Mouse (Mus musculus): ENCODE measurements around the gene Pxylp1.

Pxylp1 gene

DNA sequence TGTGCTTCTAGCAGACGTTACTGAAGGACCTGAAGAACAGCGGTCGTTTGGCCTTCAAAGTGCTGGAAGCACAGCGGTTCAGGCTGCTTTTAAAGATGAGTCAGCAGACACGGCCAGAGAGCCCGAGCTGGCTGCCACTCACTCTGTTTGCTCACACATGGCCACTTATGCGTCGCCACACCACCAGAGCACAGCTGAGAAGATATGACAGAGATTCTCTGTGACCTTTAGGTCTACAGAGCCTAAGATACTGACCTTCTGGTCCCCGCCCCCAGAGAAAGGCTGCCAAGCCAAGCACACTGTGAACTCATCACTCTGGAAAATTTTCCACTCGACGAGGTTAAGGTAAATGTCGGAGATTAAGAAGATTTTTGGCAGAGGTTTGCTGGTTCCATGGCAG is 68.4 kb downstream of the Pxylp1 start:
- DNase-seq (ENCODE audit: low spot score in 2 of 2): peak in 1 of 2 experiments; percentile 45

DNA sequence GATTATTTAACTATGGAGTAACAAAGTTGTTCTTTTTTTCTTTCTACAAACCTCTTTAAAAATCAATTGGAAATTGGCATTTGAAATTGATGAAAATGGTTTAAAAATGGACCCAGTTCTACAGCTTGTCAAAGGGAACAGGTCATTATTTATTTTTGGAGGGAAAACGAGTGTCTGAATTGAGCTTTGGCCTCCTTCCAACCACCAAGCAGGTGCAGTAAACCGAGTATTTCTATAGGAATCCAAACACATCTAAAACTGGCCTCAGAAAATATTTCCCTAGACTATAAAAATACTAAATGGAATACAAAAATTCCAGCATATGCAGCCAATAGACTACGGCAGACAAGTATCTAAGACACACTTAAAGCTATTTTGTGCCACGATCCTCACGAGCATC is 68.9 kb downstream of the Pxylp1 start:
- DNase-seq (ENCODE audit: low spot score in 2 of 2): no peak

DNA sequence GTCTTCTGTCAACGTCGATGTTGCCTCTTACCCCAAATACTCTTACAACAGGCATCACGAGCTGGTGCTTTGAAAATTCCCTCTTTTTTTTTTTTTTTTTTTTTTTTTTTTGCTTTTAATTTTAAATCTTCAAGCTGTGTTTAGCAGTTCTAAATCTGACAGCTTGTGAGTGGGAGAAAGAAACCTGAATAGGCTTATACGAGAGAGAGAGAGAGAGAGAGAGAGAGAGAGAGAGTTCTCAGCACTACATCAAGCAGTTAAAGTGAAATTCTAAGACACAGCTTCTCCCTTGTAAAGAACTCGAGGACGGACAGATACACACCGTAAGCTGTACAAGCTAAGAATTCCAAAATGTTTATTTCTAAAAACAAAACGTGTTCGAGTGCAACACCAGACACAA is 69.5 kb downstream of the Pxylp1 start:
- no peak for DNase-seq (ENCODE audit: low spot score in 2 of 2)

DNA sequence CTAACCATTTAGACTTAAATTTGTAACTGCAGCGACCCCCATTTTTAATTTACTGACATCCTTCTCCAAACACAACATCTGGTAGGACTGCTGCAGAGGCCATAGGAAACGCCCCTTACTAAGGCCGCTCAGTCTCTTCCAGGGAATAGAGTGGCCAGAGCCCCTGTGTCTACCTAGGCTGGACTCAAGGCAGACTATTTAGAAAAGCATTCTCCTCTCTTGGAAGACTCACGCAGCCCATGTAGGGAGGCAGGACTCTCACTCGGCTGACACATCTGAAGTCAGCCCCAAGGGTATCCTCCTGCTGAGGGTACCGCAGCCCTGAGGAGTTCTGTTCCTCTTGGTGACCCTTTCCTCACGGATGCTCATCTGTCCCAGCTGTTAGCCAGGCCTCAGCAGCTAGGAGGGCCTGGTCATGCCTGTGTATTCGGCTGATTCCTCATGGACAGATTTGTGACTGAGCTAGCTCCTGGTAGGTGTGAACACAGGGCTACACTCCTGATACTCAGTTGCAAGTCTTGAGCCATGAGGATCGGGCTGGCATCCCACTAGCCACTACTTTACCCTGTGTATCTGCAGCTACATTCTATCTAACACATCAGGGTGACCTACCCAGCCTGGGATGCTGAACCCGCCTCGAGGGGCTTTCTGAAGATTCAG is 73.5 kb downstream of the Pxylp1 start:
- no peak for DNase-seq (ENCODE audit: low spot score in 2 of 2)

DNA sequence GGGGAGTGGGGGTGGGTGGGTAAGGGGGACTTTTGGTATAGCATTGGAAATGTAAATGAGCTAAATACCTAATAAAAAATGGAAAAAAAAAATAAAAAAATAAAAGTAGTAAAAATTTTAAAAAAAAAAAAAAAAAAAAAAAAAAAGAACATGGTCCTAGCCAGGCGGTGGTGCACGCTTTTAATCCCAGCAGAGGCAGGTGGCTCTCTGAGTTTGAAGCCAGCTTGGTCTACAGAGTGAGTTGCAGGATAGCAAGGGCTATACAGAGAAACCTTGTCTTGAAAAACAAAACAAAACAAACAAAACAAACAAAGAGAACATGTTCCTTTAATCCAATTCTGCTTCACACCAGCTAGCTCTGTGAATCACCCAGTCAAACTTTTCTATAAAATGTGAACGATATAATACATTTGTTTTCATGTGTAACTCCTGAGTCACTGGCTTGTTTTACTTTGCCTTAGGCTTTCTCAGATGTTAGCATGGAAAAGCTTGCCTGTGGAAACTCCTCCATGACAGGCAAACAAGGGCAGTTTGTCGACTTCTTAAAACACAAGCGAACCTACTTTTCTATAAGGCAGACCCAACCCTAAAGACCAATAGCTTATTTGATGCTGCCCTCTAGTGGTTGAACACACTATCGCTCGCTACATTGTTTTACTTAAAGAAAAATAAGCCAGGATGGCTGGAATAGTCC is 74.2 kb downstream of the Pxylp1 start:
- DNase-seq (ENCODE audit: low spot score in 2 of 2): peak in 1 of 2 experiments; percentile 68

DNA sequence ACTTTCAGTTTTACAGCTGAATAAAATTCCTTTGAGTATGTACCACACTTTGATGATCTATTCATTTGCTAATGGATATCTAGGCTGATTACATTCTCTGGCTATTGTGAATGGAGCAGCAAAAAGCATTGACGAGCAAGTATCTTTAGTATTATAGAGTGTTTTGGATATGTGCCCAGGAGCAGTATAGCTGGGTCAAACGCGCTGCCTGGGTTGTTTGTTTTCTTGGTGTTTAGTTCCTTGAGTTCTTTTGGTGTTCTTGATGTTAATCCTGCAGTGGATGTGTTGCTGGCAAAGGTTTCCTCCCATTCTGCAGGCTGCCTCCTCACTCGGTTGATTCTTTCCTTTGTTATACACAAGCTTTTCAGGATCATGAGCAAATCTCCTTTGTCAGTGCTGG is 80.5 kb downstream of the Pxylp1 start:
- no peak for DNase-seq (ENCODE audit: low spot score in 2 of 2)

DNA sequence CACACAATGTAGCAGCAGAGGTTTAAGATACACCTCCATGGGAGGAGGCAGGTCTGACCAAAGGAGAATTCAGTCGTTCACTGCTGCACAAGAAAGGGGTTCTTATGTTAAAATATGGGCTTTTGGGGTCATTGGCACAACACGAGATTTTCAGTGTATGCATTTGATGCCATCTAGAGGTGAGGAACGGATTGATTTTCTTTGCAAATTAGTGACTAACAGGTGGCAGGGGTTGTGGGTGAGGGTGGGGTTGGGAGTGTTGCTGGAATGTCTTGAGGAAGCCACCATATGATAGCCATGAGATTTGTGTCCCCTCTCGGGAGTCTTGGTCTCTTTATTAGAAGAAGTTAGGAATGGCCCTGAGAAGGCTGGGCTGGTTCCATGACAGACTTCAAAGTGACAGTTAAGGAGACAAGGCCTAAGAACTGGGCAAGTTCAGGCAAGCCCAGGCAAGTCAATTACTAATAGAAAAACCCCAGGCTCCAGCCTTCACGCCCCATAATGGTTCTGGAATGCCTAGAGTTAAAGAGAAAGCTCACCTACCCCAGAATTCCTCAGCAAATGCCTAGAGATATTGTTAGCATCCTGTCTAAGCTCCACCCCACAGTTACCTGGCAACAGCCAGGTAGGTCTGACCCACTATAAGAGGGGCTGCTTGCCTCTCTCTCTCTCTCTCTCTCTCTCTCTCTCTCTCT is 92.2 kb downstream of the Pxylp1 start:
- DNase-seq (ENCODE audit: low spot score in 2 of 2): no peak

DNA sequence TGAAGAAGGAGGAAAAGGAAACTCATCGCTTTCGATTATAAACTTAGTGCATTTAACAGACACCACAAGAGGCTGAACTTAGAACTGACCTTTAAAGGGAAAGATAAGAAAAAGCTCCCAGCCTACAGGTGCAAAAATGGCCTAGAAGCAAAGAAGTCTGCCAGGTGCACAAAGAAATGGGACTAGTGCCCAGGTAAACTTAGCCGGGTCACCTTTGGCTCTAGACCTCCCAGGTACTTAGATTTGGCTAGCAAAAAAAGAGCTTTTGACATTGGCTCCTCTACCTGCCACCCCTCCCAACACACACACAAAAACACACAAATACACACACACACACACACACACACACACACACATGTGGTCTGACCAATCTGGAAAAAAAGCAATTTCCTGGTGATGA is 95.2 kb downstream of the Pxylp1 start:
- DNase-seq (ENCODE audit: low spot score in 2 of 2): no peak

DNA sequence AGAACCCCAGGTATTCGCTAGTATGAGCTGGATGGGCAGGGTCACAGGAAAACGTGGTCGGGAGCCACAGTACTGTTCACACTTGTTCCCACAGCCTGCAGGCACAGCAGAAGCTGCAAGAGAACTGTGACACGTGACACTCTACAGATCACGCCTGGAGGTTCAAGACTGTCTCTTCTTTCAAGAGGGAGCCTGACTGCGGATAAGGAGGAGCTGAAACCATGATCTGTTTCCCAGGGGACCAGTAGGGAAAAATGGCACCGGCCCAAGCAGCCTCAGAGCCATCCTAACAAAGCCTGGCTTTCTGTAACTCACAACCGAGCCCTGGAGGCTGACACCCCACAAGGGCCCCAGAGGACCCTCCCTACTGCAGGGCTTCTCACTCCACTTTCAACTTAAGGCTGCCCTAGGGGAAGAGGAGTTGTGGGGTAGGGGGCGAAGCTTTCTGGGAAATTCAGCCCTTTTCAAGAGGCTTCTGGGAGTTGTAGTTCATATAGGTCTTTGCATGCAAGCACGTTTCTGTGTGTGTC is 97.0 kb downstream of the Pxylp1 start:
- peak; percentile 62 to 67 for DNase-seq (ENCODE audit: low spot score in 2 of 2)

DNA sequence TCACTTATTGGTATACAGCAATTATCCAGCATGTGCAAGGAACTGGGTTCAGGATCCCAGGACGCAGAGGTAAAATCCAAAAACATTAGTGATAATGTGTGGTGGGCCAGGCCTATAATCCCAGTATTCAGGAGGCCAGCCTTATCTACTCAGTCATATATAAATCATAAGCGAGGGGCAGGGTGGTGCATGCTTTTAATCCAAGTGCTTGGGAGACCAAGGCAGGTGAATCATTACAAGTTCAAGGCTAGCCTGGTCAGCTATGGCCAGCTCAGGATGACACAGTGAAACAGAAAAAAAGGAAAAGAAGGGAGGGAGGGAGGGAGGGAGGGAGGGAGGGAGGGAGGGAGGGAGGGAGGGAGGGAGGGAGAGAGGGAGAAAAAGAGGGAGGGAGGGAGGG is 97.9 kb downstream of the Pxylp1 start:
- DNase-seq (ENCODE audit: low spot score in 2 of 2): no peak

DNA sequence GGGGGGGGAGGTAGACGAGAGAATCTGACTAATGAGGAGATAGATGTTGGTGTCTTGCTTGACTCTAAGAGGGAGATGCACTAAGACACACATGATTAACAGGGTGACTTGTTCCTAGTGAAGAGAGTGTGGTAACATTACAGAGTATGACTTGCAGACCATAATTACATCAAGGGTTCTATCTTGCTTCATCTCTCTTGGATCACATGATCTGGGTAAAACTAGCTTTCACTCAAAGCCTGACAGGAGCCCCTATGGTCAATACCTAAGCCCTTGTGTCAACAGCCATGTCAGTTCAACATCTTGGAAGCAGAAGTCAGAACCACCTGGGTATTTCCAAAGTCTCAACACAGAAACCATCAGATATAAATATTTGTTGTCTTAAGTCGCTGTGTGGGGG is 99.9 kb downstream of the Pxylp1 start:
- DNase-seq (ENCODE audit: low spot score in 2 of 2): no peak

DNA sequence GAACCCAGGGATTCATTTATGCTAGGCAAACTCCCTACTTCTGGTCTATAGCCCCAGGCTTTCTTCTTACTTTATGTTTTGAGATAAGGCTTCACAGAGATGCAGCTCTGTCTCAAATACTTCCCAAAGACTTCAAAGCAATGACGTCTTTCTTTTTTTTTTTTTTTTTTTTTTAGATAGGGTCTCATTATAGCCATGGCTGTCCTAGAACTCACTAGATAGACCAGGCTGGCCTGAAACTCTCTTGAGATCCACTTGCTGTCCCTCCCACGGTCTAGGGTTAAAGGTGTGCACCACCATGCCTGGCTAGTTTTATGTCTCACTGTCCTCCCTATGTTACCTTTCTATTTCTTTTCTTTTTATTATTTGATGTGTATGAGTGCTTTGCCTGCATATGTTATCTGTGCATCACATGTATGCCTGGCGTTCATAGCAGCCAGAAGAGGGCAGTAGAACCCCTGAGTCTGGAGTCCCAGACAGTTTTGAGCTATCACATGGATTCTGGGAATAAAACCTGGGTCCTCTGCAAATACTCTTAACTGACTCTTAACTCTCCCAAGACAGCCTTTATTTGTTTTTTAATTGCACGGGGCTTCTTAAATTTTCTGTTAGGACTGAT is 102.0 kb downstream of the Pxylp1 start:
- no peak for DNase-seq (ENCODE audit: low spot score in 2 of 2)

DNA sequence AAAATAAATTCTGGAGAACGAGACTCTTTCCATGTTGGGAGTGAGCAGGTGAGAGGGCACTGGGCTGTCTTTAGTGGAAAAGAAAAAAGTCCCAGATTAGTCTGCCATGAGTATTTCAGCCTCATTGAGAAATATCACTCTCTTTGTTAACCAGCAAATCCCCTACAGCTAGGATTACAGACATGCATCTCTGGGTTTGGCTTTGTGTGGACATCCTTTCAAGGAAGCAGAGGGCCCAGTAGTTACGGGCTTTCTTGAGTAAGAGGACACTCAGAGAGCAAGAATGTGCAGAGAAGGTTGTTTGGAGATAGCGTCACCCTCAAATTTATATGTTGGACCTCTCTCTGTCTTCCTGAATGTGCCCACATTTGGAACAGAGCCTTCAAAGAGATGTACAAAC is 102.6 kb downstream of the Pxylp1 start:
- DNase-seq (ENCODE audit: low spot score in 2 of 2): no peak

DNA sequence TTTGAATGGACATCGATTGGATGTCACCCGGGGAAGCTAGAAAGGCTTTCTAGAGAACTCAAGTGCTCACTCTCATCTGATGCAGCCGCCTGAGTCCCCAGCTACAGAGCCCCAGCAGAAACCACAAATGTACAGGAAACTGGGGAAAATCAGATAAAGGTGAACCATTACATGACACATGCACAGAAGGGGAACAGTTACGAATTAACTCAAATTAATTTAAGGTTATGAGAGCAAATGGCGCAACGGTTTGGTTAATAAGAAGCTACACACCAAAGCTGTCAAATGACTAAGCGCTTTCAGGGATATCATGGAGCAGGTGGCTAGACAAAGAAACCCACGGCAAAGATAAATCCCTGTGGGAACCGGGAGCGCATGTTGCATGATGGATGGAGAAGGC is 104.7 kb downstream of the Pxylp1 start:
- no peak for DNase-seq (ENCODE audit: low spot score in 2 of 2)

DNA sequence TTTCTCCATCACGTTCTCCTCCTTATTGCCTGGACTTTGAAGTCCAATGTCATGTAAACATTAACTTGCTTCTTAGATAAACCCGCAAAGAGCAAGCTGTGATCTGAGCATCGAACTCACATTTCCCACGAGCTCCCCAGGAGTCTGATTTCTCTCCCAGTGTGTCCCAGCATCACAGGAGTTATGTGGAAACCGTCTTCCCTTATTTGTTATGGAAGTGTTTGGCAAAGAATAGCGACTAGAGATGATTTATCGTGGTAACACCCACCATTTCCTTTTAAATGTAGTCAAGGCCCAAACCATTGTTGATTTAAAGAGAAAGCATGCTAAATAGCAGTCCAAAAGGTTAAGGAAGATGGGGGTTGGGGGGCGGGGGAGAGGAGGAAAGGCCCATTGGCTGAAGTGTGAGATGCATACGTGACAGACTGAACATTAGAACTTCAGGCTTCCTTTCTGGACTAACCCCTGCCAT is 106.6 kb downstream of the Pxylp1 start:
- DNase-seq (ENCODE audit: low spot score in 2 of 2): no peak

DNA sequence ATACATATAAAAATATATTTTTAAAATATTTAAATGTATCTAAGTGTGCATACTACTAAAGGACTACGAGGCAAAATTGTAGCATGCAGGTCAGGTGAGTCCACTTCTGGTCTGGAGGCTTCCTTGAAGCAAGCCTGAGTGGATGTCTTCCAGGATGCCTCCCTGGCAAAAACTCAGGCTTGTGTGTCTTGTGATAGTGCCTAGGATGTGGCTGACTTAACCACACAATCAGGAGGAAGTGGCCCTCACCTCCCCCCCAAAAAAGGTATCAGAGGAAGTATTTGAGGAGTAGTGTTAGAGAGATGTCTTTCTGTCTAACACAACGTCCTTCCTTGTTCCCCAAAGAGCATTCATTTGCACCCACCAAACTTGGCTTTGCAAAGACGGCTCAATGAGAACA is 107.3 kb downstream of the Pxylp1 start:
- DNase-seq (ENCODE audit: low spot score in 2 of 2): no peak

DNA sequence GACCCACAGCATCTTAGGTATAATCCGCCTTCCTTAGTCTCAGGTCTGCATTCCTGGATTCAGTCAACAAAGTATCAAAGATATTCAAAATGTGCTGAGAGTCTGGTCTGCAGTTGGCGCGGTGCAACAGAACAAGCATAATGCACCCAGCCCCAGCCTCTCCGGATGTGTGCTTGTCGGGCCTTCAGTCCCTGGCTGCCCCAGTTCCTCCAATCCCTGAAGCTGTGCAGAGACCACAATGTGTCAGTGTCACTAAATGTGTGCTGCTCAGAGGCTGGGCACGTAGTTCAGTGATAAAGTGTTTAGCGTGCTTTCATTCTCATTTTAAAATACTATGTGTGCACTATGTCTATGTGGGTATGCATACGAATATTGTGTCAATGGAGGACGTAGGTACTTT is 108.8 kb downstream of the Pxylp1 start:
- no peak for DNase-seq (ENCODE audit: low spot score in 2 of 2)

DNA sequence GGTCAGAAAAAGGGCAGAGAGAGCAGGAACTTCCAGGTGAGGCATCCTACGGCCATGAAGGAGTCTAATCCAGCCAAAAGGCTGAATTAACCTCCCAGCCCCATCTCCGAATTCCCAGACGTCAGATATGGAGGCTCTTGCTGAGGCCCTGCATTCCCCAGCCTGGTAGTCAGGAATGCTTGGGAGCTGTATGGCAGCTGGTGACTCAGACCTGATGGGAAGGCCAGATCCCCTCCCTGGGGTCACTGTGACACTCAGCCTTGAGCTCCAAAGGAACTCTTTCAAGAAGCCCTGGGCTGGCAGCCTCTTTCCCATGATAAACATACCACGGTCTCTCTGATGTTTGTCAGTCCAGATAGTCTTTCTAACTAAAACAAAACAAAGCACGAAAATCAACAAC is 109.2 kb downstream of the Pxylp1 start:
- DNase-seq (ENCODE audit: low spot score in 2 of 2): no peak

DNA sequence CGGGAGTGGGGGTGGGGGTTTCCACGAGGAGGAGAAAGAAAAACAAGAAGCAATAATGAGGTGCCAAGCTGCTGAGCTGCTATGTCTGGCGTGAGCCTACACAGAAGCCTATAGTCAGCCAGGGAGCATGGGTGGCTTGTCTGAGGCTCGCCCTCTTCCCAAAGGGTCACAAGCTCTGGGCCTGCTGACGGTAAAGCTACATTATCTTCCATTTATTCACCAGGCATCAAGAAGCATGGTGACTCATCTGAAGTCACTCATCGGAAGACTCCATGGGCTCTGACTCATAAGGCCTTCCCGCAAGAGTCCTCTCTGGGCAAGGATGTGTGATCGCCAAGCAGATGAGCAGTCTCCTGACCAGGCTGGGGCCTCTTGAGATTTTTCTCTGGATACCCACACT is 110.4 kb downstream of the Pxylp1 start:
- no peak for DNase-seq (ENCODE audit: low spot score in 2 of 2)
